Mouse (Mus musculus) CH12.LX (cell line): Measurements from ENCODE around the gene Pabpn1. TPM values are rescaled to one million over a fixed set of nuclear protein-coding genes. Genes with fewer than 3 reads are reported as not detected.

Source experiments
- DNase-seq: peaks from one replicate; pipeline ENCODE4 v3.0.0-alpha.2; 2013; ENCODE audit errors: extremely low read depth
- H3K27ac ChIP-seq: 2 replicates; pipeline ENCODE4 v1.5.1; 2012; ENCODE audit warnings: low read depth, mild to moderate bottlenecking, control low read depth, moderate library complexity; ENCODE audit not compliant: insufficient read depth
- H3K27me3 ChIP-seq: replicated peaks from 2 replicates; pipeline ENCODE3; 2012; ENCODE audit warnings: inconsistent platforms
- H3K36me3 ChIP-seq, 2 experiments: replicated peaks in 1 of 2; 2 replicates each; pipeline versions ENCODE3 to v1.6.1; 2012; ENCODE audit warnings: inconsistent platforms in 1 of 2, low read length in 1 of 2, mild to moderate bottlenecking in 1 of 2, mixed read lengths in 1 of 2, moderate library complexity in 1 of 2; ENCODE audit not compliant: control insufficient read depth in 1 of 2, insufficient read depth in 1 of 2
- H3K4me1 ChIP-seq, 2 experiments: 2 replicates each; pipeline ENCODE4 v1.6.1; 2012; ENCODE audit warnings: inconsistent platforms in 1 of 2, moderate library complexity in 1 of 2; ENCODE audit not compliant: insufficient read depth in 2 of 2, control insufficient read depth in 1 of 2
- H3K4me2 ChIP-seq: 2 replicates; pipeline ENCODE4 v1.6.1; 2012; ENCODE audit warnings: low read depth, mild to moderate bottlenecking, control low read depth; ENCODE audit not compliant: poor library complexity, insufficient read depth, severe bottlenecking
- H3K4me3 ChIP-seq, 3 experiments: fragments of 150-350 bp in 1 of 3; sonication (generic) in 1 of 3; replicated peaks in 1 of 3; 2 replicates each; pipeline versions ENCODE3 to v1.5.1; 2011 to 2012; ENCODE audit warnings: low read depth in 2 of 3, low read length in 2 of 3, mild to moderate bottlenecking in 2 of 3, moderate library complexity in 2 of 3, control low read depth in 1 of 3, improper control_type of control experiment in 1 of 3, inconsistent platforms in 1 of 3, mixed read lengths in 1 of 3; ENCODE audit not compliant: poor library complexity in 1 of 3
- H3K79me2 ChIP-seq: replicated peaks from 2 replicates; pipeline ENCODE4 v1.6.1; 2012; ENCODE audit warnings: mild to moderate bottlenecking, moderate library complexity; ENCODE audit not compliant: control insufficient read depth, poor library complexity, insufficient read depth, severe bottlenecking; ENCODE audit errors: extremely low read depth
- H3K9ac ChIP-seq: 2 replicates; pipeline ENCODE4 v1.6.1; 2012; ENCODE audit warnings: low read depth, mild to moderate bottlenecking, control low read depth, moderate library complexity; ENCODE audit not compliant: insufficient read depth
- H3K9me3 ChIP-seq: replicated peaks from 2 replicates; pipeline ENCODE3; 2012; ENCODE audit warnings: low read length, inconsistent platforms, mixed read lengths
- CHD1 ChIP-seq: IDR thresholded peaks from 2 replicates; pipeline ENCODE4 v1.6.1; 2012; ENCODE audit warnings: low read depth, low read length, improper control_type of control experiment, inconsistent platforms
- CTCF ChIP-seq, 2 experiments: IDR thresholded peaks in 1 of 2; conservative IDR thresholded peaks in 1 of 2; 2 replicates each; pipeline ENCODE4 v1.5.1; 2011 to 2012; ENCODE audit warnings: low read depth in 2 of 2, low read length in 2 of 2, improper control_type of control experiment in 1 of 2, inconsistent platforms in 1 of 2, mild to moderate bottlenecking in 1 of 2, moderate library complexity in 1 of 2
- E2F4 ChIP-seq: IDR thresholded peaks from 2 replicates; pipeline ENCODE4 v1.6.1; 2011; ENCODE audit warnings: low read depth, low read length, improper control_type of control experiment; ENCODE audit not compliant: insufficient replicate concordance
- ELF1 ChIP-seq: IDR thresholded peaks from 2 replicates; pipeline ENCODE4 v1.6.1; 2014; ENCODE audit warnings: low read depth, mild to moderate bottlenecking, inconsistent platforms, low read length, improper control_type of control experiment
- JUN ChIP-seq: IDR thresholded peaks from 2 replicates; pipeline ENCODE4 v1.6.1; 2011; ENCODE audit warnings: low read depth, mild to moderate bottlenecking, low read length, improper control_type of control experiment, moderate library complexity; ENCODE audit not compliant: insufficient read depth
- MAFK ChIP-seq: IDR thresholded peaks from 2 replicates; pipeline ENCODE4 v1.6.1; 2011; ENCODE audit warnings: low read length, improper control_type of control experiment; ENCODE audit not compliant: insufficient replicate concordance
- MAZ ChIP-seq: IDR thresholded peaks from 2 replicates; pipeline ENCODE4 v1.6.1; 2012; ENCODE audit warnings: low read depth, mild to moderate bottlenecking, inconsistent platforms, low read length, improper control_type of control experiment, moderate library complexity
- MXI1 ChIP-seq: IDR thresholded peaks from 2 replicates; pipeline ENCODE4 v1.6.1; 2011; ENCODE audit warnings: mild to moderate bottlenecking, low read depth, low read length, improper control_type of control experiment
- NRF1 ChIP-seq: IDR thresholded peaks from 2 replicates; pipeline ENCODE4 v1.6.1; 2014; ENCODE audit warnings: low read depth, mild to moderate bottlenecking, inconsistent platforms, low read length, improper control_type of control experiment, moderate library complexity
- PAX5 ChIP-seq: IDR thresholded peaks from 2 replicates; pipeline ENCODE4 v1.6.1; 2012; ENCODE audit warnings: low read length, inconsistent platforms, mixed read lengths
- TBP ChIP-seq: conservative IDR thresholded peaks from 2 replicates; pipeline ENCODE4 v1.6.1; 2011; ENCODE audit warnings: low read depth, low read length, improper control_type of control experiment
- TCF12 ChIP-seq: IDR thresholded peaks from 2 replicates; pipeline ENCODE4 v1.6.1; 2014; ENCODE audit warnings: low read depth, mild to moderate bottlenecking, inconsistent platforms, low read length, improper control_type of control experiment
- UBTF ChIP-seq: IDR thresholded peaks from 2 replicates; pipeline ENCODE4 v1.6.1; 2012; ENCODE audit warnings: low read depth, mild to moderate bottlenecking, inconsistent platforms, low read length, improper control_type of control experiment, moderate library complexity
- USF1 ChIP-seq: IDR thresholded peaks from 2 replicates; pipeline ENCODE4 v1.6.1; 2014; ENCODE audit warnings: low read depth, mild to moderate bottlenecking, inconsistent platforms, low read length, improper control_type of control experiment
- ZC3H11A ChIP-seq: IDR thresholded peaks from 2 replicates; pipeline ENCODE4 v1.6.1; 2012; ENCODE audit warnings: low read depth, mild to moderate bottlenecking, inconsistent platforms, low read length, improper control_type of control experiment
- ZKSCAN1 ChIP-seq: IDR thresholded peaks from 2 replicates; pipeline ENCODE4 v1.6.1; 2012; ENCODE audit warnings: low read depth, inconsistent platforms, low read length, improper control_type of control experiment, borderline replicate concordance
- dilution Hi-C: fragments of 300-500 bp; cut with MboI; formaldehyde crosslinking; loops from 2 replicates; pipeline ENCODE4 v1.14.3; 2020; ENCODE audit warnings: low sequenced_read_pairs; ENCODE audit not compliant: extremely low pct_unique_long_range_greater_than_20kb, extremely low pct_ligation_motif_present
- in situ Hi-C: fragments of 300-500 bp; cut with MboI; formaldehyde crosslinking; loops from 3 replicates; pipeline ENCODE4 v1.14.3; 2019; ENCODE audit warnings: low sequenced_read_pairs, low pct_ligation_motif_present, low pct_unique_long_range_greater_than_20kb, mixed read lengths
- polyA plus RNA-seq: library from polyadenylated mRNA; unstranded; fragments of >175 nt; gene quantifications from 2 replicates; pipeline ENCODE4 v1.2.1, GENCODE M21; 2012; ENCODE audit warnings: low read depth; ENCODE audit not compliant: insufficient read length
- total RNA-seq, 2 experiments: library from RNA; depleted of rRNA; stranded (reverse); fragments of 300-350 nt in 1 of 2; fragments of >200 nt in 1 of 2; gene quantifications; 2 replicates each; pipeline ENCODE4 v1.2.3; 2012 to 2014

The Pabpn1 gene
- total and polyA plus RNA-seq, 3 experiments = 56.8 to 275 (median 88.0) TPM

DNA sequence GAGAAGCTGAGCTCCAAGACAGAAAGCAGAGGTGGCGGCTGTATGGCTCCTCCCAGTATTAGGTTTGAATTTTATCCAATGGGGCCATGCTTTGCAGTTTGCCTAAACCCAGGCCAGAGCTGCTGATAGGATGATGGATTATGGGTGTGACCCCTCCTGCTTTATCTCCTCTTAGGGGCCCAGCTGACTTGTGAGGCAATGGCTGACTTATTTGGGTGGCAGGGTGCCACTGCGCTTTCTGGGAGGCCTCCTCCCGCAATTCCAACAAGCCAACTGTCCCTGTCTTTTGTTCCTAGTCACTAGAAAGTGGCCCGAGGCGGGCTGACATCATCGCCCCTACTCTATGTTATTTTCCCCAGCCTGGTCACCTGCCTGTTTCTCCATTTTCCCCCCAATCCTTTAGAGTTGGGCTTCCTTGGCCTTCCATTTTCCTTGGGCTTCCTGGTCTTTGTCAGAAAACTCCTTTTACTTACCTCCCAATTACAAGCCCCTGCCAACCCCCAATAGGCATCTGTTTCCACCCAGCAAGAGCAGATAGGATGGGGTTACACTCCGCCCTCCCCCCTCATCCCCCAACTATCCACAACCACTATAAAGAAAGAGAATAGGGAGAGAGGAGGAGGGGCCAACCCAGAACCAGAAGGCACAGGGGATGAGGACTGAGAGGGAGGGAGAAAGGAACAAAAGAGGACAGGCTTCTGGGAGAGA is 32.5 kb downstream of the Pabpn1 start:
- no peaks in the 10 kb centered on the region for H3K36me3 ChIP-seq
- peaks cover 4% of the 10 kb centered on the region for H3K9me3 ChIP-seq
- TF ChIP-seq NRF1 (no peak), JUN (no peak), MAZ (no peak), TBP (no peak)
- TF ChIP-seq, all 38 proteins: peak for 0
- peak overlapping the region; percentile 39; the same call in 1 of the 2 replicates for H3K4me2 ChIP-seq
- no peak overlapping the region for H3K27ac ChIP-seq
- H3K9ac ChIP-seq = no peak overlapping the region
- in situ Hi-C loops = no loop called here
- H3K79me2 ChIP-seq = no peaks in the 10 kb centered on the region
- DNase-seq = no peak
- peaks cover 0 to 5% of the 10 kb centered on the region in 2 experiments; a peak in 1 of 4 replicates for H3K4me1 ChIP-seq
- dilution Hi-C loops = no loop called here
- H3K4me3 ChIP-seq = no peak overlapping the region
- H3K27me3 ChIP-seq = peaks cover 94% of the 10 kb centered on the region

DNA sequence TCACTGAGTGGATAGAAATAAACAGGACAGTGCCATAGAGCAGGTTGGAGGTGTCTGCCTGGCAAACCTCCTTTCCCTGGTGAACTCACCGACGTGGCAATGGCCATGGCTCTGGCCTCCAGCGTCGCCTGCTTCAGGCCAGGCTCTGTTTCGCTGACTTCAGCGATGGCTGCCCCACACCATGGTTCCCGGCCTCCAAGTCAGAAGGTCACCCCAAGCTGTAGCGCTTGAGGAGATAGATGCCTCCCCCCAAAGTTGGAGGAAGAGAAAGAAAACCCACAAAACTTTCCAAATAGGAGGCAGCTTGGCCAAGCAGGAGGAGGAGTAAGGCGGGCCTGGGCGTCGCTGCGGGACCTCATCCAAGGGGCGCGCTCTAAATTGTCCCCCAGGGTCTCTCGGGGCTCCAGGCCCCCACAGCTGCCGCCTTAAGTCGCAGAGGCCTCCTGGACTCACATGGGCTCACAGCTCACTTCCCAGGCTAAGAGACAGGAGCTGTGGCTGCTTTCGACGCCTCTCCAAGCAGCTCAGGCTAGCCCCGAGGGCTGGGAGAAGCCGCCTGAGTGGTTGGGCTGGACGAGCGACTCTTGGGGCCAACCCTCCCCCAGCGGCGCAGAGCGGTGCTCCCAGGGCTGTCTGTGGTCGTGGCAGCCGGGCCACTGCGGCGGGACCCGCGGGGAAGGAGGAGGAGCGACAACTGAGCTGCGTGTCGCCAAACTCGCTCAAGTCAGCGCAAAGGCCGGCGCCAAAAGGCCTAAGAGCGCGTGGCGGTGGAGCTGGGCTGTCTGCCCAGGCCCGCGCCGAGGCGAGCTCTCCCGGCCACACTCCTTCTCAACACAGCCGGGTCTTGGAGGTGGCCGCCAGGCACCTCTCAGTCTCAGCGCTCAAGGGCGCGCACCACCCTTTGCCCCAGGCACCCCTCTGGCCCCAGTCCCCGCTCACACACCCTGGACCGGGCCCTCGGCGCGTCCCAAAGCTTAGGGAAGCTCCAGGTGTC is 33.3 kb downstream of the Pabpn1 start, which contains the start of gene Efs:
Gene Efs, minus strand, starts transcription at position 778 of the 994 bp plus-strand sequence.
- H3K4me1 ChIP-seq = peaks cover 0 to 5% of the 10 kb centered on the region in 2 experiments; a peak in 1 of 4 replicates
- no peak for DNase-seq
- H3K4me3 ChIP-seq = no peak within 1 kb of the TSS
- in situ Hi-C loops = no loop called here
- TF ChIP-seq MAFK = no peak
- TF ChIP-seq TCF12 = no peak
- no peak for TF ChIP-seq JUN
- TF ChIP-seq ELF1 = no peak
- no peak for TF ChIP-seq TBP
- TF ChIP-seq UBTF = no peak
- TF ChIP-seq CHD1 = no peak
- no peak for TF ChIP-seq MXI1
- no peak for TF ChIP-seq ZC3H11A
- TF ChIP-seq E2F4 = no peak
- no peak for TF ChIP-seq USF1
- no peak for TF ChIP-seq PAX5
- TF ChIP-seq CTCF (conservative IDR thresholded peaks at IDR 0.05 in 1 of 2, IDR thresholded peaks at IDR 0.05 in 1 of 2; ENCODE audit: low read depth in 2 of 2, low read length in 2 of 2) = no peak
- no peak for TF ChIP-seq ZKSCAN1
- H3K9ac ChIP-seq = no peak within 1 kb of the TSS
- peaks cover 94% of the 10 kb centered on the region for H3K27me3 ChIP-seq
- H3K36me3 ChIP-seq = no peaks in the 10 kb centered on the region
- peaks cover 4% of the 10 kb centered on the region for H3K9me3 ChIP-seq
- H3K79me2 ChIP-seq = no peaks in the 10 kb centered on the region
- no peak within 1 kb of the TSS for H3K27ac ChIP-seq
- H3K4me2 ChIP-seq = no peak within 1 kb of the TSS
- dilution Hi-C loops = no loop called here
